Mouse (Mus musculus) heart, postnatal 14 days (tissue): ENCODE data around the gene Bcas3. TPM values are rescaled to one million over a fixed set of nuclear protein-coding genes. Genes with fewer than 3 reads are reported as not detected.
A peak's percentile ranks its signal among the peaks of the same experiment; 100 is the strongest.
"Not testable (repeated sequence)": the region's sequence is repeated elsewhere in the genome, so short reads cannot be mapped to it uniquely, and the experiment has no call there.

Source experiments
- DNase-seq, 2 experiments: peaks; one replicate each; pipeline ENCODE4 v3.0.0; 2021 to 2022
- intact Hi-C: fragments of 180-260 bp; cut with DNase I; formaldehyde crosslinking; loops from one replicate; pipeline ENCODE4 v1.15.1; 2025
- total RNA-seq, 2 experiments: library from RNA; stranded (reverse); gene quantifications; 2 replicates each; pipeline ENCODE4 v1.2.3; 2021

Gene Bcas3
- total RNA-seq, 2 experiments from 2014 or later, result 33.7 to 39.2 TPM

GRCm38 (mm10) chr11:85454305-85454682 is 101.3 kb downstream of the Bcas3 start:
- DNase-seq, result no peak
- intact Hi-C loops, result no loop called here

- intact Hi-C loops, result loop anchor here (5.0 to 10.0 kb wide), 2 partner anchors 69 to 173 kb away; no protein-coding TSS in a partner anchor
- no peak for DNase-seq
Measured at GRCm38 (mm10) chr11:85461536-85461935, 108.6 kb downstream of the Bcas3 start.

GRCm38 (mm10) chr11:85469526-85469925 is 116.6 kb downstream of the Bcas3 start:
- DNase-seq, result peak; percentile 56 to 75
- intact Hi-C loops, result loop anchor here (2.0 to 10.0 kb wide), 5 partner anchors 51 to 373 kb away; no protein-coding TSS in a partner anchor

- intact Hi-C loops, result loop anchor here (5.0 kb wide), 1 partner anchor 502 kb away; no protein-coding TSS in a partner anchor
- DNase-seq, result no peak
Measured at GRCm38 (mm10) chr11:85470508-85470907, 117.5 kb downstream of the Bcas3 start.

GRCm38 (mm10) chr11:85474326-85474725 is 121.4 kb downstream of the Bcas3 start:
- peak; percentile 6 to 15 for DNase-seq
- intact Hi-C loops, result loop anchor here (5.0 kb wide), 1 partner anchor 498 kb away; no protein-coding TSS in a partner anchor

- DNase-seq, result peak in 1 of 2 experiments; percentile 18
- intact Hi-C loops, result no loop called here
Measured at GRCm38 (mm10) chr11:85482737-85483467, 129.9 kb downstream of the Bcas3 start.

GRCm38 (mm10) chr11:85485197-85485940 is 132.4 kb downstream of the Bcas3 start:
- intact Hi-C loops, result no loop called here
- no peak for DNase-seq

- intact Hi-C loops, result no loop called here
- DNase-seq, result no peak
Measured at GRCm38 (mm10) chr11:85487501-85487900, 134.5 kb downstream of the Bcas3 start.

GRCm38 (mm10) chr11:85492231-85492630 is 139.3 kb downstream of the Bcas3 start:
- DNase-seq, result peak; percentile 73 to 74
- intact Hi-C loops, result no loop called here

- intact Hi-C loops, result no loop called here
- DNase-seq, result no peak
Measured at GRCm38 (mm10) chr11:85492666-85493065, 139.7 kb downstream of the Bcas3 start.

- intact Hi-C loops, result no loop called here
Measured at GRCm38 (mm10) chr11:85499561-85499960, 146.6 kb downstream of the Bcas3 start.

GRCm38 (mm10) chr11:85502031-85502430 is 149.1 kb downstream of the Bcas3 start:
- DNase-seq, result no peak

More at GRCm38 (mm10) chr11:85499561-85499960, 146.6 kb downstream of the Bcas3 start:
- no peak for DNase-seq

GRCm38 (mm10) chr11:85504812-85505211 is 151.8 kb downstream of the Bcas3 start:
- intact Hi-C loops, DNase-seq: not testable (repeated sequence)

More at GRCm38 (mm10) chr11:85502031-85502430, 149.1 kb downstream of the Bcas3 start:
- intact Hi-C loops, result no loop called here

GRCm38 (mm10) chr11:85505811-85506210 is 152.8 kb downstream of the Bcas3 start:
- intact Hi-C loops, result no loop called here
- DNase-seq, result no peak

GRCm38 (mm10) chr11:85509334-85509733 is 156.4 kb downstream of the Bcas3 start:
- no peak for DNase-seq
- intact Hi-C loops, result no loop called here

GRCm38 (mm10) chr11:85511270-85511904 is 158.4 kb downstream of the Bcas3 start:
- DNase-seq, result no peak
- intact Hi-C loops, result loop anchor here (10.0 kb wide), 1 partner anchor 663 kb away; no protein-coding TSS in a partner anchor

GRCm38 (mm10) chr11:85516724-85517123 is 163.8 kb downstream of the Bcas3 start:
- DNase-seq, result no peak
- intact Hi-C loops, result loop anchor here (10.0 kb wide), 1 partner anchor 658 kb away; no protein-coding TSS in a partner anchor

- peak; percentile 33 to 55 for DNase-seq
- intact Hi-C loops, result loop anchor here (2.0 to 10.0 kb wide), 3 partner anchors 305 to 657 kb away; no protein-coding TSS in a partner anchor
Measured at GRCm38 (mm10) chr11:85518025-85518756, 165.2 kb downstream of the Bcas3 start.

GRCm38 (mm10) chr11:85520236-85520635 is 167.3 kb downstream of the Bcas3 start:
- intact Hi-C loops, result loop anchor here (2.0 kb wide), 1 partner anchor 51 kb away; no protein-coding TSS in a partner anchor
- peak in 1 of 2 experiments; percentile 16 for DNase-seq

- DNase-seq, result peak in 1 of 2 experiments; percentile 14
Measured at GRCm38 (mm10) chr11:85520996-85521395, 168.0 kb downstream of the Bcas3 start.

More at GRCm38 (mm10) chr11:85520996-85521395, 168.0 kb downstream of the Bcas3 start:
- intact Hi-C loops, result loop anchor here (2.0 kb wide), 1 partner anchor 52 kb away; no protein-coding TSS in a partner anchor
